Mouse (Mus musculus): Measurements from ENCODE around the gene Rhbdd1.

Rhbdd1 gene

DNA sequence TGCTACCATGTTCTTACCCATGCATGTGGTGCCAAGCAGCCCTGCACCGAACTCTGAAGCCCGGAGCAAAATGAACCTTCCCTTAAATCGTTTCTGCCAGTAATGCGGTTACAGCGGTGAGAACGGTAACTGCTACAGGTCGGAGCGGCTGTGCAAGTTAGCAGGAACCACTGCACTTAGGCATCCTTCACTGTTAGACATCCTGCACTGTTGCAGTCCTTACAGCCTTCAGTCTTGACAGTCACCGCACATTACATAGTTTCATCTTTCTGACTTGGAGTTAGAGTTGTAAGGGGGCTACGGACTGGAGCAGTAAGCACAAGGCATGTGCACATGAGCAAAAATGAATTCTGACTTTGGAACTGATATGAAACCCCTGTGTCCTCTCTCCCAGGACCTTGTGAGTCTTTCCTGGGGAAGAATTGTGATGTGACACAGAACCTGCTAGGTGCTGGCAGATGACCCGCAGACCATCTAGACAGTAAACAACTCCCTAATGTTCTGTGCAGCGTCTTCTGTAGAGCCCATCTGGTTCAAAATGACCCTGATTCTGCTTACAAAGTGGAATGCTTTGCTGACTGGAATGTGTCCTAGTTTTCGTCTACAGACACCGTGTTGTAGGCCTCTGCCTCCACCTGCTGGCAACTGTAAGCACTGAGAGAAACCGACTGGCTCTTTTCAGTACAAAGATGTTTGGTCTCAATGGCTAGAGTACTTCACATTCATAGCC is 116.8 kb downstream of the Rhbdd1 start:
- peak; percentile 84 to 88 for DNase-seq (ENCODE audit: low spot score in 2 of 2)

DNA sequence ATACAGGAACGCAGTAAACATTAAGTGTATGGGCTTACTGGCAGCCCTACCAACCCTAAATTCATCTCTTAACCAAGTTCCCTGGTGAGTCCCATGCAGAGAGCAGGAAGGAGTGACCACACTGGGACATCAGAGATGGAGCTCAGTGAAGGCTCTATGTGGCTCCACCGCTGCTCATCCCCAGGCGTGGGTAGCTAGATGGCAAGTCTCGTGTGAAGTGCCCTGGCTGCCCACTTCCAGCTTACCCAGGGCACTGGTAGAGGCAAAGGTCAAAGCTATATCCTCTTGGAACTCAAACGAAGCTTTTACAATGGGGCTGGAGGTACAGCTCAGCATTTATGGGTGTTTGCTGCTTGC is 117.4 kb downstream of the Rhbdd1 start:
- no peak for DNase-seq (ENCODE audit: low spot score in 2 of 2)

DNA sequence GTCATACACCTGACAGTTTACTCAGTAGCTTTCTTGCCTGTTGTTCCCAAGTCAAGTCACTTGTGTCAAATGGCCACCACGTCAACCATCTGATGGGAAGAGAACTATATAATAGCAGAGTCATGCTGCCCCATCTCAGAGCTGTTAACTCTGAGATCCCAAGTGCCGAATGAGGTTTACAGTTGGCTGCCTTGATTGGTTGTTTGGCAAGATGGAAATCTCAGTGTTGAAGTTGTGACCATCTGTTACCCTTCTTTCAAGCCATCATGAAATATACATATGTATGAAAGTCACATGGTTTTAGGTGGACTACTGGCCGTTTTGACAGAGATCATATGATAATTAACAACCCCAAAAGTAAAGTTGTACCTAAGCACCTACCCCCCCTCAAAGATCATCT is 121.0 kb downstream of the Rhbdd1 start:
- DNase-seq (ENCODE audit: low spot score in 2 of 2), result no peak

DNA sequence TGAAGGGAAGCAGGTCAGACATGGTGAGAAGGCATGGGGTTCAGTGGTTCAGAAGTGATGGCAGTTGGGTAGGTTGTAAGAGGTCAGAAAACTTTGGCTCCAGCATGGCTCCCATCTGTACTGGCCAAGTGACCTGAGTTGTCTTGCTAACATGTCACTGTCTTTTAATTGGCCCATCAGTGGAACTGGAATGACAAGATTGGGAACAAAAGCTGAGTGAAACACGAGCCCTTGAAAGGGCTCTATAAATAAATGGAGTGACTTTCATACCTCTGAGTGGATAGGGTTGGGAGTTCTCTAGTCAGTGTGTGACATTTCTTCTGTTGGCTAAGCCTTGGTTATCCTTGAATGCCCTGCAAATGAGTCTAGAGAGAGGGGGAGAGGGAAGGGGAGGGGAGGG is 123.9 kb downstream of the Rhbdd1 start:
- DNase-seq (ENCODE audit: low spot score in 2 of 2), result no peak

DNA sequence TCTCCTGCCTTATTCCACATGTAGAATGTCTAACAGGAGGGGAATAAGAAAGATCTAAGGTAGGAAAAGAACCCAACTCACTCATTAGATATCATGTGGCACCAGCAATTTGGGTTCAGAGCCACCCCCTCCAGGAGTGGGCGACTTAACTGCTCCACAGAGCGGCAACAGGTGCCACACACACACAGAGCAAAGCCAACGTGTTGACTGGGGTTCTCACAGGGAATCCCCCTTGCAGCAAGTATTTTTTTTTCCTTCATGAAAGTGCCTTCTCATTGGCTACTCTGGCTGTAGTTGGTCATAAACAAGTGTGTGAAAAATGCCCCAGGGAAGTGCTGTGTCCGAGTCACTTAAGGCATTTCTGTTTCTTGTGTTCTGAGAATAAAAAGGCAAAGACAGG is 127.3 kb downstream of the Rhbdd1 start:
- no peak for DNase-seq (ENCODE audit: low spot score in 2 of 2)

DNA sequence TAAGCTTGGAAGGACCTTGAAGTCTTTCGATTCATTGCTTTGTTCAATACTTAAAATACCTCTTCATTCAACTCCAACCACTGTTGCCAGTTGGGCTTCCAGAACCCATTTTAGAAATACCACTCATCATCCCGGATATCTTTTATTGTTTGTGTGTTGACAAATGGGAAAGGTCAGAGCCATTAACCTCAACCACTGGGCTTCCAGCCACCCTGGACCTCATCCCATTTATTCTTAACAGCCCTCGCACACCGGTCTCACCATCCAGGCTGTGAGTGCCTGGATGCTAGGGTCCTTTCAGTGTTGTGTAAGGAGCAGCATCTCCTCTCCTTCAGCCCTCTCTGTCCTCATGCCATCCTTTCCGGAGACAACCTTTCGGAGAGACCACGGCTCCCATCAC is 129.8 kb downstream of the Rhbdd1 start:
- no peak for DNase-seq (ENCODE audit: low spot score in 2 of 2)

DNA sequence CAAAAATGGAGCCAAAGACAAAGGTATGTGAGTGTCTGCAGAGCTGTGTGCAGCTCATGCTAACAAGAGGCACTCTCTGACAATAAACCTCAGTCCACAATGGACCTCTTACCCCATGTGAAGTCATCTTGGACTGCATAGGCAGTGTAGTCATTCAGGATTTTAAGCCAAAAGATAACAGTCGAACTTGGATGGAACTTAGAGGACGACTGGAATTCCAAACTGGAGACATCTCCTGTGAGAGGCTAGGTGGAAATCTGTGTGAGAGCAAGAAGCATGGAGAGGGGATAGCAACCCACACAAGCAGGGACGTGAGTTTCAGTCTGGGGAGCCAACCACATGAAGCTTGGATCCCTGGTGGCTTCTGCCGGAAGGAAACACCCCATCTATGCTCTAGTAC is 133.6 kb downstream of the Rhbdd1 start:
- DNase-seq (ENCODE audit: low spot score in 2 of 2), result no peak

DNA sequence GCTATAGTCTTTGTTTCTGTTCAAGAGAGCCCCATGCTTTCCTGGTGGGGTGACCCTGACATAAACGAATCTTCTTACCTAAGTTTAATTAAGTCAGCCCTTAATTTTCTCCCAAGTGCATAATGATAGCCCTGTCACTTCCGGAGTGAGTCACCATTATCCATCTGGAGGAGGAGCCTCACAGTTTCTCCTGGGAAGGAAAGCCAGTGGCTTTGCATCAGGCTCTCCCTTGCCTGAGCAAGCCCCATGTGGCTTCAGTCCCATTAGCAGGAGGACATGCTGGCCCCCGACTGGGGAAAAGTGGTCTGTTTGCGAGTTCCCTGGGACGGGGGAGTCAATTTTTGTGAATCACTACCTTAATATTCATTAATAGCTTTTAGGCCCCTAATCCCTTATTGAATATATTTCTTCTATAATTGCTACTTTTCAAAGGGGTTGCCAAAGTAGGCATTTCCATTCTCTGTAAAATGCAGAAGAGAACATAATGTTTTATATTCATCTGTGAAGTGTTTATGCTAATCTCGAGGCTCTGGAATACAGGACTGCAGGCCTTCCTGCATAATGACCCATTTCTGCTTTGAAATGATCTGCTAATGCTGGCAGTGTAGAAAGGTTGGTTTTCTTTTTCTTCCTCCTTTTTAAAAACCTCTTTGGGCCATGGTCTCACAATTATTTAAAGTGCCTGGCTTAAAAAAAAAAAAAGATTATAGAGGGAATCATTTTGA is 135.8 kb downstream of the Rhbdd1 start:
- DNase-seq (ENCODE audit: low spot score in 2 of 2), result no peak

DNA sequence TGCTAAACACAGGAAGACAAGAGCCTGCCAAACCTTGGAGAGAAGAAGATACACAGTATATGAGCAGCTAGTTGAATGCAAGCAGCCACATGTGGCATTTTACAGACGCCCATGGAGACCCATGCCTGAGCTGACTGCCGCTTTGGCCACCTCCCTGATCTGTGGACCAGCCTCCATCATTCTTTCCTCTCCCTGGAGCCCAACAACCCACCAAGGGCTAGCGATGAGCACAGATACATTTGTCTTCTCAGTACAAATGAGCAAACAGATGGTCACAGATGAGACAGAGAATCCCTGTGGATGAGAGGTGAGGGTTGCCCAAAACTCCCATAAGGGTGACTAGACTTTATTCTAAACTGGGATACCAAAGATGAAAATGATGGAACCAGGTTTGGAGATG is 137.8 kb downstream of the Rhbdd1 start:
- no peak for DNase-seq (ENCODE audit: low spot score in 2 of 2)

DNA sequence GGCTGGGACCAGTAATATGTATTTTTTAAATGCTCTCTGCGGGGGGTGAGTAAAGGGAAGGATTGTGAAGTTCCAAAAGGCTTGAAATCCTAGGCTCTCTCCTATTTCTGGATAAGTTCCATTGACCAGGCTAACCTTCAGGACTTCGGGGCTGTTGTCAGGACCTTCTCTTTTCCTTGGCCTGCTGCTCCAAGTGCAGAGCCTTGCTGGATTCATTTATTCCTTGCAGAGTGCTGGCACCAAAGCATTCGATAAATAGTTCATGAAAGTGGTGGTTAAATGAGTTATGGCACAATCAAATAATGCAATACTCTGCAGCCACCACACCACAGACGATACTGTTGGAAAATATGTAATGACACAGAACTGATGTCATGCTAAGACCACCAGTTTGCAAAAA is 143.1 kb downstream of the Rhbdd1 start:
- no peak for DNase-seq (ENCODE audit: low spot score in 2 of 2)

DNA sequence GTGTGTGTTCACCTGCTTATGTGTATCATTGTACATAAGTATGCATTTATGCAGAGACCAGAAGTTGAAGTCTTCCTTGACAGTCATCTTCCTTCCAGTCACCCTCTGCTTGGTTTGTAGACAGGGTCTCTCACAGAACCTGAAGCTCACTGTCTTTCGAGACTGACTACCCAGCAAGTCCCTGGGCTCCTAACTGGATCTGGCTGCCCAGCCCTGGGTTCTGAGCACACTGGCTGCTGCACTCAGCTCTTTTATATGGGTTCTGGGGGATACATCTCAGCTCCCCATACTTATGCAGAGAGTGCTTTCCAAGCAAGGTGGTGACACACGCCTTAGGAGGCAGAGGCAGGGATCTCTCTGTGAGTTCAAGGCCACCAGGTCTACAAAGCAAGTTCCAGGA is 143.7 kb downstream of the Rhbdd1 start:
- no peak for DNase-seq (ENCODE audit: low spot score in 2 of 2)

DNA sequence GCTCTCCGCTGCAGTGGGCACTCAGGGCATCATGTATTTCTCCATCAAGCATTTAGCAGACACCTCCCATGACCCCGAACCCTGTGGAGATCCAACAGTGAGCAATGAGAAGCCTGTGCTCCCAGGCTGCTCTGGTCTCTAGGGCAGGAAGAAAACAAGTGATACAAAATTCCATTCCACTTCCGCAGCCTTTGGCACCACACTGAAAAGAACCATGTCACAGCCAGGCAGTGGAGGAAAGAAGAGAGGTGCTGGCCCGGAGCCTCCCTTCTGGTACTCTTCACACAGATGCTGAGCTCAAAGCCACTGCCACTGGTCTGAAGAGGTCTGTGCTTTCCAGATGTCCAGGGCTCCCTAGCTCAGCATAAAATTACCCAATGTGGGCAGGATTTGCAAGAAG is 144.8 kb downstream of the Rhbdd1 start:
- DNase-seq (ENCODE audit: low spot score in 2 of 2), result no peak

DNA sequence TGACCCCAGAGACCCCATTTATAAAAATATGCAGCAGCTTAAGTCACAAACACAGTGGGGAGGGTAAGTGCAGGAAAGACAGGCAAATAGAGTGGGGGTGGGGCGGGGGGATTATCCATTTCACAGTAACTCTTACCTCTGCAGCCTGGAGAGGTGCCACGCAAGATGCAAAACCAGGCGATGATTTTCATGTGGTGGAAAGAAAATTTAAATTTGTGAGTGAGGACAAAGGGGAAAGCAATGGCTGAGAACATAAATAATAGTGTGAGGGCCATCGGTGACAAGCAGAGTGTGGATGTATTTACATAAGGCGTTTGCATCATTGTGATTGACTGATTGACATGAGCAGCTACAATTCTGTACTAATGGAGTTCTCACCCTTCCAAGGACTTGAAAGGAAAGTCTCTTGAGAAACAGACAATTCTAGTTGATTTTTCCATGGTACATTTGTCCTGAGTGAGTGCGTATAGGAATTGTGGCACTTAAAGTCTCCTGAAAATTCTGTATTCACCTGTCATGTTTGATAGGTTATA is 149.1 kb downstream of the Rhbdd1 start:
- no peak for DNase-seq (ENCODE audit: low spot score in 2 of 2)

DNA sequence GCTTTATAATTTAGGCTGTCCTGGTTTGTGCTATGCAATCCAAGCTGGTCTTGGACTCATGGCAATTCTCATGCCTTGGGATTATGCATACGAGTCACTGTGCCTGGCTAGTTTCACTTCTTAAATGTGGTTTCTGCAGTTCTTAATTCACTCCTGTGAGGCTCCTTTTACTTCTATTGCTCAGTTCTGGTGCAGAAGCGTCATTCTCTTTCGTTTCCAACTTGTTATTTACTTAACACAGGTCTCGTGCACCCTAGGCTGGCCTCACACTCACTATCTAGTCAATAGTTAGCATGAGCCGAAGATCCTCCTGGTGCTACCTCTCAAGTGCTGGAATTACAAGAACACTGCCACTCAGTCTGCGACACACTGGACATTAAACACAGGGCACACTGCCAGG is 152.6 kb downstream of the Rhbdd1 start:
- no peak for DNase-seq (ENCODE audit: low spot score in 2 of 2)

DNA sequence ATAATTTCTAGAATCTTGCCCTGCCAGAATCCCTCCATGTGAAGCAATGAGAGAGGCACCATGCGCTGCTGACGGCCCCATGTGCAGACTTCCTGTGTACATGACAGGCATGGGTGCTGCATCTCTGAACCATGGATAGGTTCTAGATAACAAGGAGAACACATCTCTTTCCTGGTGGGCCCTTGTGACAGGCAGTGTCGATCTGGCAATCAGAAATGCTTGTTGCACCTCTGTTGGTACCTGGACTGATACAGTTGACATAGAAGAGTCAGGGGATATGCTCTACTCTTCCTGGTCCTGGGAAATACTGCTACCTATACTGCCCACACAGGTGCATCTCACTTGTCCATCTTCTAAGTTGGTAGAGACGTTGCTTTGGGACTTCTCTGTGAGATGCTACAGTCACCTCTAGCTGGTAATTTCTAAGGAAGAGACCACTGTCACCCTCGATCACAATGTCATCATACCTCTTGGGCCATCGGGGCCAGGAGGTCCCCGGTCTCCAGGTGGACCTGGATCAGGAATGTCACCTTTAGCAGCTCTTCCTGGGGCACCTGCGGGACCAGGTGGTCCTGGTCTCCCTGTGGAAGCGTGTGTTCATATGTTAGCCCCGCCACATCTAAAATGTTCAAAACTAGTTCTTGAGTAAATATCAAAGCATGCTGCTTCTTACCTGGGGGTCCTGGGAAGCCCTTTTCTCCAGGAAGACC is 154.4 kb downstream of the Rhbdd1 start:
- DNase-seq (ENCODE audit: low spot score in 2 of 2), result no peak

DNA sequence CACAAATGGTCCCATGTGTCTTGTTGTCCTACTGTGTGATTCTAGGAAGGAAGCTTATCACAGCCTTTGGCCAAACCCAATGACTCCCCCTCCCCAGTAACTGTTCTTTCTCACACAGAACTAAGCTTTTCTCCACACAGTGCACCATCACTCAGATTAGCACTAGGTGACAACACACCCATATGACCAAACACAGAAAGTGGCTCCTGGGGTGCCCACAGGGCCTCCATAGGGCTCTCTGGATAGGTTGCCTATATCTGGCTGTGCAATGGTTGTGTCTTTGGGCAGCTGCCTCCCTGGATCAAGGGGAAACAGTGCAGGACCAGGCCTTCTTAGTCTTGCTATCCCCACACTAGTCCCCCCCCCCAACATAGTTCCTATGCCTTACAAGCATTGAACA is 157.2 kb downstream of the Rhbdd1 start:
- no peak for DNase-seq (ENCODE audit: low spot score in 2 of 2)

DNA sequence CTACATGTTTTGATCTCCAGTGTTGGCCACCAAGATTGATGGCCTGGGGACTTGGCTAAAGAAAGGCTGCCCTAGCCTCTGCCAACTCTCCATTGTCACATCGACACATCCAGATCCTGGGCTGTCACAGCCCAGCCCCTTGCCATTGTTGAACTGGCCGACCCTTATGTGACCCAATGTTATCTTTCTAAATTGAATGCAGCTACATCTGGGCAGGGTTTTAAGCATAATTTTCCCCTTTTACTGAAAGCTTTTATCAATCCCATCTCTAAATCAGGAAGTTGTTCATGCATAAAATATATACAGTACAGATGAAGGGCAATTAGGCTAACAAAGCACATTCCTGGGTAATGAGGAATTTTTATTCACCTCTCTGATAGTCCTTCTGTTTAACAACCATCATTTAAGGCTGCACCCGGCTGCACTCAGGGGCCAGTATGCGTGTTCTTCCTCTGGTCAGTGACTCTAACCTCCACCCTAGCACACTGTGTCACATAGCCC is 158.3 kb downstream of the Rhbdd1 start:
- no peak for DNase-seq (ENCODE audit: low spot score in 2 of 2)

DNA sequence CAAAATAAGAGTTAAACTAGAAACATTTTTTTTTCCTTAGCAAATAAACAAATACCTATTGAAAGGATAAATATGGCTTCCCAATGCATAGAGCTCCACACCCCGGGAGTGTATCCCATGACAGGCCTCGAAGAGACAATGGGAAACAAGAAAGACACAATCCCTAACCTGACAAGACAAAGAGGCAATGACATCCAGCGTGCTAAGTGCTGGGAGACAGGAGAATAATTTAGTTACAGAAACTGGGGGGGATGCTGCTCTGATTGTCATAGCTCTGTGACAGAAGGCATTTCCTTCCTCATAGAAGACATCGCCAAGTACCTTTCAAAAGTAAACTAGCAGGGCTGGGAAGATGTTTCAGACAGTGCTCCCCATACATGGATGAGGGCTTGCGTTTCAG is 159.0 kb downstream of the Rhbdd1 start:
- DNase-seq (ENCODE audit: low spot score in 2 of 2), result no peak

DNA sequence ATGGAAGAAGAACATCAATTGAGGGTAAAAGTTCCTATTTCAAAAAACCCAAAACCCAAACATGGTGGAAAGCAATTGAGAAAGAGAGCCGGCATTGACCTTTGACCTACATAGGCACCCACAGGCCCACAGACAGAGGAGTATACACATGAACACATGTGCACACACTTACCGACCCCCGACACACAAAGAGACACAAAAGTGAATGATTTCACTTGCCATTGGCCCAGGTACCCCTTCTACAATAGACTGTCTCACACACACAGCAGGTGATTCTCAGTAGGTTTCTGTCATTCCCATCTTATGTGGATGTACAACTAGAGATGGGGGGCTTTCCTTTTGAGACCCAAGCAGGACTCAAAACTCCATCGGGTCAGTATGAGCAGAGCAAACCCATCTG is 159.6 kb downstream of the Rhbdd1 start:
- DNase-seq (ENCODE audit: low spot score in 2 of 2), result no peak

DNA sequence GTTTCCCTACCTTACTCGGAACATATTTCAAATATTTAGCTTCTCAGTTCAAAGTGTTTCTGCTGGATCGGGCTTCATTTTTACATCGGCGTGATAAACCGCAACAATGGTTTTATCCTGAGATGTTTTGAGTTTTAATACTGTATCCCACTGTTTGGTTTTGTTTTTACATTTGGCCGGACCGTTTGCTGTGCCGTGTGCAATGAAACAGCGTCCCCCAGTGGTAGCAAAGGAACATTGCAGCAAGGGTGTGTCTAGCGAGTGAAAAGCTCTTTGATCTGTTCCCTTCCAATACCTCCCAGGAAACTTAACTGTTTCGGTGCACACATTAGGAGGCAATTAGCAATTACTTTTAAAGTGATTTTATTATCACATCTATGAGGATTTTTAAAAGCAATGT is 160.0 kb downstream of the Rhbdd1 start:
- peak; percentile 13 to 42 for DNase-seq (ENCODE audit: low spot score in 2 of 2)

DNA sequence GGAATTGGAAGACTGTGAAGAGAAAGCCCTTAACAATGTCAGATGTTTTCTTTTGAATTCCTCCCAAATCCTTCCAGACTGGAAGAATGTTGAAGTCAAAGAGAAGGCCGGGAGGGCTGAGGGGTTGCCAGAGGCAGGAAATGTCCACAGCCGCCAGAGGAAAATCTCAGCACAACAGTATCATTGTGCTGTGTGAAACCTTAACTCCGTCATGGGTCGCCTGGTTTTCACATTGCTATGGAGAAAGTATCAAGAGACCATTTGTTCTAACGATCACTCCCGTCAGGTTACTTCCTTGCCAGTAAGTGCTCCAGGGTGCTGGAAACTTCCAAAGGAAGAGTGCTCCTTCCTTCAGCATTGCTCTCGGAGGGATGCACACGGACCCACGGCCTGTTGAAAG is 160.5 kb downstream of the Rhbdd1 start:
- no peak for DNase-seq (ENCODE audit: low spot score in 2 of 2)

DNA sequence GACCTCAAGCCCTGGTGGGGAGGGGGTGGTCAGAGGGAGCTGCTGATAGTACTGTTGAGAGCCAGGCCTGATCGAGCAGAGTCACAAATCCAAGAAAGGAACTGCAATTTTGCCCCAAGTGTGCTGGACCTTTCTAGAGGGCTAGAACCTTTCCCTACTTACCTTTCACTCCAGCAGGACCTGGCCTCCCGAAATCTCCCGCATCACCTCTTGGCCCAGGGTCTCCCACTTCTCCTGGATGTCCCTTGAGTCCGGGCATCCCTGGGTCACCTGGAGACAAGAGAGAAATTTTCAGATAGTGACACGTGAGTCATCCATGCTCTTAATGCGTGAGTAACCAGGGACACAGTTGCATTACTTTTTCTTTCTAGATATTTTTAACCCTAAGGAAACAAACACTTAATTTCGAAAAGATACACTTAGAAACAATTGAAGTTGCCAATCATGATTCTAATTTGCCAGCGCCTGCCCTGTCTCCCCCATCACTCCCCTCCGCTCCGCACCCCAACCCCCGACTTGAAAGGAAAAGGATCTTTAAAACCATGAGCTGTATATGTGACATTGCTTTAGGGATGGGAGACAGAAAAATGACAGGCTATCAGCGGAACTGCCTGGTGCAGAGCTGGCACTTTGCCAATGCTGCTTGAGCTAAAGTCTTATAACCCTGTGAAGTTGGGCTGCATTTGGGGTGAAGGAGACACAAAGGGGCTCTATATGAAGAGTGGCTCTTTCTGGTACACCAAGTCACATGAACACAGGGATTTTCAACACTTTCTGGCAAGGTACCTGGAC is 163.6 kb downstream of the Rhbdd1 start:
- DNase-seq (ENCODE audit: low spot score in 2 of 2), result no peak

All from right cerebral cortex, adult 2 months (tissue).